Mouse (Mus musculus): ENCODE data around the gene Tmprss4. TPM values are rescaled to one million over a fixed set of nuclear protein-coding genes. Genes with fewer than 3 reads are reported as not detected.

The Tmprss4 gene
- polyA plus RNA-seq, 1 experiment from 2014 or later, result not detected

- no peak overlapping the region for H3K4me3 ChIP-seq
- no peaks in the 10 kb centered on the region for H3K36me3 ChIP-seq
- no peak overlapping the region for H3K4me2 ChIP-seq
- no peak for ATAC-seq
- H3K9me3 ChIP-seq (replicated peaks), result no peaks in the 10 kb centered on the region
- no peaks in the 10 kb centered on the region for H3K4me1 ChIP-seq
- 62% methylated on average over 4 of the region's 4 CpGs for WGBS (ENCODE audit: insufficient replicate concordance)
- no peak overlapping the region for H3K27ac ChIP-seq
- H3K9ac ChIP-seq, result no peak overlapping the region
- H3K27me3 ChIP-seq (replicated peaks), result peaks cover 11% of the 10 kb centered on the region; the same call in 1 of the 2 replicates
These were observed 8.4 kb downstream of the Tmprss4 start for GRCm38 (mm10) chr9:45195468-45195867.

GRCm38 (mm10) chr9:45189661-45190174 lies 14.2 kb downstream of the Tmprss4 start:
- Histone ChIP-seq H3K4me1 (no peaks in the 10 kb centered on the region), H3K27ac (no peak overlapping the region), H3K4me3 (no peak overlapping the region), H3K27me3 (replicated peaks) (peaks cover 4% of the 10 kb centered on the region), H3K4me2 (no peak overlapping the region), H3K9me3 (replicated peaks) (no peaks in the 10 kb centered on the region), H3K36me3 (no peaks in the 10 kb centered on the region), H3K9ac (no peak overlapping the region)
- 63% methylated on average over 4 of the region's 4 CpGs for WGBS (ENCODE audit: insufficient replicate concordance)
- ATAC-seq, result no peak

- Histone ChIP-seq H3K36me3 (no peaks in the 10 kb centered on the region), H3K9ac (no peak overlapping the region), H3K27me3 (replicated peaks) (peaks cover 4% of the 10 kb centered on the region), H3K27ac (no peak overlapping the region), H3K4me1 (no peaks in the 10 kb centered on the region), H3K9me3 (replicated peaks) (no peaks in the 10 kb centered on the region), H3K4me3 (no peak overlapping the region), H3K4me2 (no peak overlapping the region)
- ATAC-seq, result no peak
- 73% methylated on average over 10 of the region's 10 CpGs for WGBS (ENCODE audit: insufficient replicate concordance)
These were observed 15.0 kb downstream of the Tmprss4 start for GRCm38 (mm10) chr9:45188570-45189563.

- Histone ChIP-seq H3K36me3 (no peaks in the 10 kb centered on the region), H3K27me3 (replicated peaks) (peaks cover 13% of the 10 kb centered on the region), H3K4me1 (no peaks in the 10 kb centered on the region), H3K4me2 (no peak overlapping the region), H3K9ac (no peak overlapping the region), H3K27ac (no peak overlapping the region), H3K4me3 (no peak overlapping the region), H3K9me3 (replicated peaks) (no peaks in the 10 kb centered on the region)
- WGBS (ENCODE audit: insufficient replicate concordance), result 67% methylated on average over 4 of the region's 4 CpGs
- no peak for ATAC-seq
These were observed 18.6 kb downstream of the Tmprss4 start for GRCm38 (mm10) chr9:45185250-45185649.

- 64% methylated on average over 6 of the region's 6 CpGs for WGBS (ENCODE audit: insufficient replicate concordance)
- Histone ChIP-seq H3K27ac (no peak overlapping the region), H3K27me3 (replicated peaks) (peaks cover 14% of the 10 kb centered on the region), H3K36me3 (no peaks in the 10 kb centered on the region), H3K9ac (no peak overlapping the region), H3K4me1 (no peaks in the 10 kb centered on the region), H3K4me3 (no peak overlapping the region), H3K9me3 (replicated peaks) (no peaks in the 10 kb centered on the region), H3K4me2 (no peak overlapping the region)
- no peak for ATAC-seq
These were observed 20.6 kb downstream of the Tmprss4 start for GRCm38 (mm10) chr9:45183266-45183665.

- Histone ChIP-seq H3K9ac (no peak overlapping the region), H3K4me2 (no peak overlapping the region), H3K27ac (no peak overlapping the region), H3K36me3 (no peaks in the 10 kb centered on the region), H3K4me1 (no peaks in the 10 kb centered on the region), H3K4me3 (no peak overlapping the region), H3K27me3 (replicated peaks) (peaks cover 14% of the 10 kb centered on the region), H3K9me3 (replicated peaks) (no peaks in the 10 kb centered on the region)
- WGBS (ENCODE audit: insufficient replicate concordance), result 39% methylated on average over 3 of the region's 3 CpGs
- no peak for ATAC-seq
These were observed 21.4 kb downstream of the Tmprss4 start for GRCm38 (mm10) chr9:45182521-45182920.

- Histone ChIP-seq H3K4me2 (no peak within 1 kb of the TSS), H3K36me3 (no peaks in the 10 kb centered on the region), H3K4me1 (no peaks in the 10 kb centered on the region), H3K9me3 (replicated peaks) (no peaks in the 10 kb centered on the region), H3K27ac (no peak within 1 kb of the TSS), H3K4me3 (no peak within 1 kb of the TSS), H3K27me3 (replicated peaks) (peaks cover 12% of the 10 kb centered on the region), H3K9ac (no peak within 1 kb of the TSS)
- no peak for ATAC-seq
- whole genome bisulfite sequencing (ENCODE audit: insufficient replicate concordance), result 15% methylated on average over 2 of the region's 2 CpGs
These were observed 22.1 kb downstream of the Tmprss4 start, which contains the start of gene BC049352 for GRCm38 (mm10) chr9:45181770-45182169. Gene BC049352 (plus strand): TSS chr9:45182007.

- no peaks in the 10 kb centered on the region for H3K36me3 ChIP-seq
- H3K4me1 ChIP-seq, result no peaks in the 10 kb centered on the region
- H3K9ac ChIP-seq, result no peak overlapping the region
- no peaks in the 10 kb centered on the region for H3K9me3 ChIP-seq (replicated peaks)
- ATAC-seq, result no peak
- 74% methylated on average over 5 of the region's 5 CpGs for WGBS (ENCODE audit: insufficient replicate concordance)
- no peak overlapping the region for H3K27ac ChIP-seq
- H3K4me3 ChIP-seq, result no peak overlapping the region
- no peak overlapping the region for H3K4me2 ChIP-seq
- peaks cover 10% of the 10 kb centered on the region for H3K27me3 ChIP-seq (replicated peaks)
These were observed 24.6 kb downstream of the Tmprss4 start for GRCm38 (mm10) chr9:45179282-45179681.

GRCm38 (mm10) chr9:45173475-45173874 lies 30.4 kb downstream of the Tmprss4 start:
- H3K4me3 ChIP-seq, result no peak overlapping the region
- no peaks in the 10 kb centered on the region for H3K36me3 ChIP-seq
- H3K27me3 ChIP-seq (replicated peaks), result no peaks in the 10 kb centered on the region
- no peak overlapping the region for H3K4me2 ChIP-seq
- H3K9ac ChIP-seq, result no peak overlapping the region
- ATAC-seq, result no peak
- H3K4me1 ChIP-seq, result no peaks in the 10 kb centered on the region
- peaks cover 5% of the 10 kb centered on the region for H3K9me3 ChIP-seq (replicated peaks)
- no peak overlapping the region for H3K27ac ChIP-seq
- 46% methylated on average over 3 of the region's 3 CpGs for whole genome bisulfite sequencing (ENCODE audit: insufficient replicate concordance)

- Histone ChIP-seq H3K27ac (no peak overlapping the region), H3K9ac (no peak overlapping the region), H3K27me3 (replicated peaks) (no peaks in the 10 kb centered on the region), H3K9me3 (replicated peaks) (peaks cover 5% of the 10 kb centered on the region), H3K36me3 (no peaks in the 10 kb centered on the region), H3K4me2 (no peak overlapping the region), H3K4me1 (no peaks in the 10 kb centered on the region), H3K4me3 (no peak overlapping the region)
- ATAC-seq, result no peak
- 48% methylated on average over 1 of the region's 1 CpGs for WGBS (ENCODE audit: insufficient replicate concordance)
These were observed 32.8 kb downstream of the Tmprss4 start for GRCm38 (mm10) chr9:45171073-45171610.

- Histone ChIP-seq H3K4me3 (no peak overlapping the region), H3K9me3 (replicated peaks) (peaks cover 5% of the 10 kb centered on the region), H3K27me3 (replicated peaks) (no peaks in the 10 kb centered on the region), H3K4me1 (no peaks in the 10 kb centered on the region), H3K27ac (no peak overlapping the region), H3K9ac (no peak overlapping the region), H3K36me3 (no peaks in the 10 kb centered on the region), H3K4me2 (no peak overlapping the region)
- ATAC-seq, result no peak
- 72% methylated on average over 5 of the region's 5 CpGs for WGBS (ENCODE audit: insufficient replicate concordance)
These were observed 33.7 kb downstream of the Tmprss4 start for GRCm38 (mm10) chr9:45170150-45170549.

GRCm38 (mm10) chr9:45167903-45168302 lies 36.0 kb downstream of the Tmprss4 start:
- H3K4me3 ChIP-seq, result no peak overlapping the region
- no peak overlapping the region for H3K4me2 ChIP-seq
- H3K27me3 ChIP-seq (replicated peaks), result no peaks in the 10 kb centered on the region
- ATAC-seq, result no peak
- H3K27ac ChIP-seq, result no peak overlapping the region
- no peak overlapping the region for H3K9ac ChIP-seq
- no peaks in the 10 kb centered on the region for H3K36me3 ChIP-seq
- WGBS (ENCODE audit: insufficient replicate concordance), result 52% methylated on average over 5 of the region's 5 CpGs
- peaks cover 5% of the 10 kb centered on the region for H3K9me3 ChIP-seq (replicated peaks)
- H3K4me1 ChIP-seq, result no peaks in the 10 kb centered on the region
